Mouse (Mus musculus) olfactory bulb, adult 2 months (tissue): Measurements from ENCODE around the gene Elp1.

ENCODE experiments used
- CTCF ChIP-seq: fragments of 200-500 bp; IDR thresholded peaks from 2 replicates; pipeline ENCODE4 v1.5.1; 2012; ENCODE audit warnings: low read depth, mild to moderate bottlenecking, low read length, moderate library complexity; ENCODE audit not compliant: insufficient read depth
- POLR2A ChIP-seq: fragments of 200-500 bp; IDR thresholded peaks from 2 replicates; pipeline ENCODE4 v1.6.1; 2012; ENCODE audit warnings: mild to moderate bottlenecking, low read depth, low read length, moderate library complexity; ENCODE audit not compliant: insufficient read depth

GRCm38 (mm10) chr4:56829511-56829921 lies 27.4 kb upstream of the Elp1 start:
- TF ChIP-seq CTCF (no peak), POLR2A (no peak)
